Mouse (Mus musculus) spleen, postnatal 4 days (tissue): ENCODE measurements around the gene Cyp4a12b.
"Not testable (repeated sequence)": the region's sequence is repeated elsewhere in the genome, so short reads cannot be mapped to it uniquely, and the experiment has no call there.

Experiments
- DNase-seq, 2 experiments: peaks; one replicate each; pipeline ENCODE4 v3.0.0; 2022; ENCODE audit warnings: low spot score in 2 of 2

The Cyp4a12b gene

DNA sequence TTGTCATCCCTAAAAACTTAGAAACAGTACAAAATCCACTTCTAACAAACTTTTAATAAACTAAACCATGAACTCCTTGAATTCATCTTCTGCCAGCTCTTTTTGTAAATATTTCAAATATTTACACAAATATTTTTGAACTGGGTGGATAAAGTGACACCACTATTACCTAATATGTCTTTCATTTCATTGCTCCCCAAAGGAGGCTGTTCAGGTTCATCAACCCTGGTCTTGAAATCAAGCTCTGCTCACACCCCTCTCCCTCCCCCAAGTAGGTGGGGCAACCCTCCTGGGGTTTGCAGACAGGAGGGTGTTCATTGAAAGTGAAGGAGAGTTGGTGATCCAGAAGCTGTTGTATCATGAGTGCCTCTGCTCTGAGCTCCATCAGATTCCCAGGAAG, at the start of gene Cyp4a12b:
Gene Cyp4a12b (plus strand): TSS at position 301 of the 400 bp plus-strand sequence.
- DNase-seq = not testable (repeated sequence)

DNA sequence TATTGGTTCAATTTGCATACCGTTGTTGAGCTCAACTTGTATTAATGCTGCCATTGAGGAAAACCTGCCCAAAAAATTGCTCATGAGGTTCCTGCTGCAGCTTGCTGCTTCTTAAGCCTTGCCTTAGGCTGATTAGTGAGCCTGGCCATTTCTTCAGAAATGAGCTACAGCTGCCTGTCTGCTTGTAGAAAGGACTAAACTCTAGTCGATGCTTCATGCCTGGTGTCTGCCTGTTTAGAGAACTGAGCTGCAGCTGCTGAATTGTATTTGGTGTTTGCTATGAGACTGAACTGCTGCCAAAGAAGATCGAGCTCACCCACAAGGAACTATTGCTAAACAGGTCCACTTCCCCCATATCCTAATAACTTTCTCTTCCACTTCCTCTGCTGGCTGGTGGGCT, 45.8 kb upstream of the Cyp4a12b start:
- DNase-seq = not testable (repeated sequence)

DNA sequence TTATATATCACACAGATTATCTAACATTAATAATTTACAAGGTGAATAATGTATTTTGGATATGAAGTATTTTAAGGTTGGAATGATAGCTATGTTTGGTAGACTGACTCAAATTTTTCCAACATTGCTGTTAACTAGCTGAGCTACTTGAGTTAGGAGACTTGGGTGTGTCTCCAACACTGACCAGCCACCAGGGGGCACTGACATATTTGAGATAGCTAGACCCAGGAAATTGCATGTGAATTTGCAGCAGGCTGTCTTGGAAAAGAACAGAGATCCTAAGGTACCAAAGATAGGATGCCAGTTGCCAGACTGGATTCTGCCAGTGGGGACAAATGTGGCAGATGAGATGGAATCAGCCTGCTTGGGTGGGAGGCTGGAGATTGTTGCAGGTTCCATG, 43.4 kb upstream of the Cyp4a12b start:
- DNase-seq = not testable (repeated sequence)

DNA sequence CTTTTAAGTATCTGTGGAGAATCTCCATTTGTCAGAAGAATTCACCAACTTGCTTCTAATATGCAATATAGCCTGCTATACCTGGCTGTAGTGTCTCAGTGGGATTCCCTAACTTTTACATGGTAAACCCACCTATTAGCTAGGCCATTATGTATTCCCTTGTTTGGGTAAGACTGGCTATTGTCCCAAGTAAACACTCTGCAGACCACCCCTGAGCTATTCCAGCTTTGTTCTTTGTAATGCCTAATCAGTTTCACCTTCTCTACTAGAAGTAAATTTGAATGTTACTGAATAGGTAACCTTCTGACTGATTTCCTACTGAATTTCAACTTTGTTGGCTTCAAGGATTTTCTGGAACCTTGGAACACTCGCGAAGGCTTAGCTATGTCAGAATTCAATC, 15.2 kb upstream of the Cyp4a12b start:
- DNase-seq = not testable (repeated sequence)

DNA sequence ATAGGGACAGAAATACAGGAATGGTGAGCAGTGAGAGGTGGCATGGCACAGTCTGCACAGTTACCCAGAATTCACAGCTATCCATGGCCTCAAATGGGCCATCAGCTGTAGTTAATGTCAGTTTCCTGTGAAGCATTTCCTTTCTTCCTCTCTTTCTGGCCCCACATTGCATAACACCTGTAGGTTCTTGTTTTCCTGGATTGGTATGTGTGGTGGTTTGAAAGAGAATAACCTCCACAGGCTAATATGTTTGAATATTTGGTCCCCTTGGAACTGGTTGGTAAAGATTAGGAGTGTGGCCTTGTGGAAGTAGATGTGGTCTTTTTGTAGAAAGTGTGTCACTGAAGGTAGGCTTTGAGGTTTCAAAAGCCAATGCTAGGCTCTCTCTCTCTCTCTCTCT, 14.5 kb upstream of the Cyp4a12b start:
- not testable (repeated sequence) for DNase-seq

DNA sequence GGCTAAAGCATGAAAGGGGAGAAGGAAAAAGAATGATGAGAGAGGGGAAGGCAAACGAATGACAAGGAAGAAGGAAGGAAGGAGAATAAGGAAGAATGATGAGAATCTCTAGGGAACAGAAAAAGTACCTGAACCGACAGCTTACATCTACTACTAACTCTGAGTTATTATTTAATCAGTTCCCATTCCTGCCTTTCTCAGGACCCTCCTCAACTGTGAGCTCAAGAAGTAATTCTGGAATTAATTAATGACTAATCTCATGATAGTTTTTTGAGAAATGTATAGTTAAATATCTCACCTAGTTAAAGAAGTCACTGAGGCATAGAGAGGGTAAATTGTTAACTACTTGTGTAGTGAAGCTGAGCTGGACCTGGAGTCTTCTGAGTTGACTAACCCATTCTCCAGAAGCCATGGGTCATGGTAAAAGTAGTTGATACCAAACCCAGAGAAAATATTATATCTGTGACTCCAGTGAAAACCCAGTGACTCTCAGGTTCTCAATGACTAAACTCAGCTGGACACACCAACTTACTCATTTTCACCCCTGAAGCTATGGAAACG, 39.2 kb downstream of the Cyp4a12b start:
- no peak for DNase-seq

DNA sequence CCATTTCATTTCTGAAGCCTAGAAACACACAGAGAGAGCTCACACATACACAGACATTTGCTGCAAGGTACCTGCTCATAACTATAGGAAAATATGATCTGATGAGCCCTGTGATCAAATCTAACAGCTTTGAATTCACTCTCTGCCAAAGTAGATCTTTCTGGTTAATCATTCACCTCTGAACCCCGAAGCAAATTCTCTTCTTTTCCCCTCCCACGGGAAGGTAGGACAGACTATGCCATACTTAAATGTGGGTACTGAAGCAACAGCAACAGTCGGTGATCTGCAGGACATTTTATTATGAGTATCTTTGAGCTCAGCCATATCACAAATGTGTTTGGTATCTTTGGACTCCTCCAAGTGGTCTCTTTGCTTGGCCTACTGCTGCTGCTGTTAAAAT, 40.9 kb downstream of the Cyp4a12b start, which contains the start of gene Cyp4a30b:
Gene Cyp4a30b (plus strand): TSS at position 301 of the 400 bp plus-strand sequence.
- no peak for DNase-seq

DNA sequence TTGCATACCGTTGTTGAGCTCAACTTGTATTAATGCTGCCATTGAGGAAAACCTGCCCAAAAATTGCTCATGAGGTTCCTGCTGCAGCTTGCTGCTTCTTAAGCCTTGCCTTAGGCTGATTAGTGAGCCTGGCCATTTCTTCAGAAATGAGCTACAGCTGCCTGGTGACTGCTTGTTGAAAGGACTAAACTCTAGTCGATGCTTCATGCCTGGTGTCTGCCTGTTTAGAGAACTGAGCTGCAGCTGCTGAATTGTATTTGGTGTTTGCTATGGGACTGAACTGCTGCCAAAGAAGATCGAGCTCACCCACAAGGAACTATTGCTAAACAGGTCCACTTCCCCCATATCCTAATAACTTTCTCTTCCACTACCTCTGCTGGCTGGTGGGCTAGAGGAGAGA, 62.2 kb downstream of the Cyp4a12b start:
- not testable (repeated sequence) for DNase-seq

DNA sequence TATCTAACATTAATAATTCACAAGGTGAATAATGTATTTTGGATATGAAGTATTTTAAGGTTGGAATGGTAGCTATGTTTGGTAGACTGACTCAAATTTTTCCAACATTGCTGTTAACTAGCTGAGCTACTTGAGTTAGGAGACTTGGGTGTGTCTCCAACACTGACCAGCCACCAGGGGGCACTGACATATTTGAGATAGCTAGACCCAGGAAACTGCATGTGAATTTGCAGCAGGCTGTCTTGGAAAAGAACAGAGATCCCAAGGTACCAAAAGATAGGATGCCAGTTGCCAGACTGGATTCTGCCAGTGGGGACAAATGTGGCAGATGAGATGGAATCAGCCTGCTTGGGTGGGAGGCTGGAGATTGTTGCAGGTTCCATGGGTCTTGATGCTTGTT, 64.6 kb downstream of the Cyp4a12b start:
- DNase-seq = not testable (repeated sequence)

DNA sequence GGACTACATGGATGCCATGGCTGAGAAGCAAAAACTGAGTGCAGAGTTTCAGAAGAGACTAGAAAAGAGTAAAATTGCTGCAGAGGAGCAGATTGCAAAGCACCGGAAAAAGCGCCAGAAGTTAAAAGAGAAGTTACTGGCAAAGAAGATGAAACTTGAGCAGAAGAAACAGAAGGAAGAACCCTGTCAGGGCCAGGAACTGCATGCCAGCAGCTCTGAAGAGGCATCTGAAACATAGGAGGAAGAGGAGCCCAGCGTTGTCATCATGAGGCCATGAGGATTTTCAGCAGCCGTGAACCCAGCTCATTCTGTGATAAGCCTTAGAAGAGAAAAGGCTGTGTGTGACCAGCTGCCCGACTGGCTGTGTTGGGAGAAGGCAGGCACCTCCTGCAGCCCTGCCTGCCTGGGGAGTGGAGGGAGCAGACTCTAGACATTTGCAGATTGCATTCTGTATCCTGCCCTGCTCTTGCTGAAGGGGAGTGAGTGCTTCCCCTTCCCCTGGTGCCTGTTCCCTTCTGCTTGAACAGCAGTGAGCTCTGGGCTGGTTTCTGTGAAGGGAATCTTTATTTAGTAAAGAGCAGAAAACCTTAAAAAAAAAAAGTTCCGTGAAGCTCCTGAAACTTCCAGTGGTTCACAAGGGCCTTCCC, 69.7 kb downstream of the Cyp4a12b start:
- DNase-seq = no peak
